Mouse (Mus musculus) hindbrain, postnatal 0 days (tissue): ENCODE measurements at regions not wholly inside any gene's neighbourhood (a gene's known extent, or its start where the extent isn't known, plus 50 kb on each side); places are given as distances from the start of the nearest gene placed in this dataset.
A peak's percentile ranks its signal among the peaks of the same experiment; 100 is the strongest.

ENCODE experiments used
- ATAC-seq: fragments of 200-750 bp; cut with Nextera tagmentation; 2 replicates; pipeline ENCODE4 v1.8.0; 2017; ENCODE audit warnings: mild to moderate bottlenecking, moderate TSS enrichment, moderate library complexity
- DNase-seq: peaks from one replicate; pipeline ENCODE4 v3.0.0-alpha.2; 2015; ENCODE audit warnings: low spot score
- H3K27ac ChIP-seq: fragments of 300-500 bp; sonication (generic); 2 replicates; pipeline ENCODE4 v1.5.1; 2014; ENCODE audit warnings: mild to moderate bottlenecking
- H3K27me3 ChIP-seq: fragments of 300-500 bp; sonication (generic); 2 replicates; pipeline ENCODE4 v1.6.1; 2014; ENCODE audit warnings: low read length, mixed read lengths; ENCODE audit not compliant: insufficient read depth
- H3K36me3 ChIP-seq: fragments of 300-500 bp; sonication (generic); 2 replicates; pipeline ENCODE4 v1.6.1; 2014; ENCODE audit warnings: low read length, mixed read lengths; ENCODE audit not compliant: insufficient read depth
- H3K4me1 ChIP-seq: fragments of 300-500 bp; sonication (generic); 2 replicates; pipeline ENCODE4 v1.6.1; 2014; ENCODE audit warnings: antibody characterized with exemption, low read length, mixed read lengths; ENCODE audit not compliant: insufficient read depth
- H3K4me2 ChIP-seq: fragments of 300-500 bp; sonication (generic); 2 replicates; pipeline ENCODE4 v1.6.1; 2014; ENCODE audit warnings: low read depth, mild to moderate bottlenecking, low read length, moderate library complexity, mixed read lengths
- H3K4me3 ChIP-seq: fragments of 300-500 bp; sonication (generic); 2 replicates; pipeline ENCODE4 v1.5.1; 2014; ENCODE audit warnings: low read length
- H3K9ac ChIP-seq: fragments of 300-500 bp; sonication (generic); replicated peaks from 2 replicates; pipeline ENCODE4 v1.6.1; 2014; ENCODE audit warnings: mild to moderate bottlenecking, low read length, moderate library complexity, mixed read lengths
- H3K9me3 ChIP-seq: fragments of 300-500 bp; sonication (generic); 2 replicates; pipeline ENCODE4 v1.6.1; 2016; ENCODE audit warnings: low read length, mixed read lengths
- CTCF ChIP-seq: IDR thresholded peaks from 2 replicates; pipeline ENCODE4 v1.5.1; 2016; ENCODE audit warnings: antibody characterized with exemption, control low read depth, low read depth
- WGBS: fragments of 180-500 bp; shearing (Covaris S2); extraction: QIAGEN DNeasy Blood & Tissue Kit; methylation state at CpG from one replicate; pipeline ENCODE4 v1.1.7; 2014; 5-methylcytosine and 5-hydroxymethylcytosine counted together

DNA sequence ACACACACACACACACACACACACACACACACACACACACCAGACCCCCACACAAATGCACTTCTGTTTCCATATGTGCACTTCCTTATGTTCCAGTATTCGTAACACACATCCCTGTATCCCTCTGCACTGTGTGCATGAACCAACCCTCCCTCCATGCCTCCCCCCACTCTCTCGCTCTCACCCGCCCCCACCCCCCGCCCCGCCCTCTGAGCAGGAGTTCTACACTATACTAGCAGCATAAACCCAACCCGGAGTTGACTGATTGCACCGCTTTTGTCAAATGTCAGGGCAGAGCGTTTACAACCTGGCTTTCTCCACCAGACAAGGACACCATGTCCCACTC, 81.5 kb upstream of the Zmiz1 start:
- H3K27ac ChIP-seq, result peak overlapping the region; percentile 100
- no peaks in the 10 kb centered on the region for H3K36me3 ChIP-seq
- H3K9ac ChIP-seq, result peak overlapping the region; percentile 82
- WGBS, result 1% methylated on average over 8 of the region's 8 CpGs
- DNase-seq (no peak), ATAC-seq (peak; percentile 81)
- H3K27me3 ChIP-seq, result no peaks in the 10 kb centered on the region
- peak overlapping the region; percentile 15 for H3K4me3 ChIP-seq
- TF ChIP-seq CTCF, result no peak
- peak overlapping the region; percentile 86 for H3K4me2 ChIP-seq
- peaks cover 11% of the 10 kb centered on the region for H3K4me1 ChIP-seq
- no peaks in the 10 kb centered on the region for H3K9me3 ChIP-seq

- WGBS, result 1% methylated on average over 40 of the region's 54 CpGs
- H3K4me2 ChIP-seq, result peak overlapping the region; percentile 86
- H3K36me3 ChIP-seq, result no peaks in the 10 kb centered on the region
- peak overlapping the region; percentile 100 for H3K27ac ChIP-seq
- ATAC-seq (peak; percentile 94), DNase-seq (peak; percentile 95)
- H3K9me3 ChIP-seq, result no peaks in the 10 kb centered on the region
- H3K4me1 ChIP-seq, result peaks cover 11% of the 10 kb centered on the region
- TF ChIP-seq CTCF, result peak; percentile 22
- H3K27me3 ChIP-seq, result no peaks in the 10 kb centered on the region
- peak overlapping the region; percentile 82 for H3K9ac ChIP-seq
- H3K4me3 ChIP-seq, result peak overlapping the region; percentile 42
These were observed 80.9 kb upstream of the Zmiz1 start for GRCm38 (mm10) chr14:25377900-25378716.

- peak; percentile 63 for DNase-seq
- Histone ChIP-seq H3K4me1 (peaks cover 13% of the 10 kb centered on the region), H3K27me3 (no peaks in the 10 kb centered on the region), H3K27ac (peak overlapping the region; percentile 100), H3K36me3 (no peaks in the 10 kb centered on the region), H3K9ac (peak overlapping the region; percentile 82), H3K4me2 (peak overlapping the region; percentile 86), H3K9me3 (no peaks in the 10 kb centered on the region), H3K4me3 (peak overlapping the region; percentile 42)
- no peak for TF ChIP-seq CTCF
- ATAC-seq, result peak; percentile 13
- WGBS, result 3% methylated on average over 13 of the region's 13 CpGs
These were observed 80.2 kb upstream of the Zmiz1 start for GRCm38 (mm10) chr14:25378717-25379224.

GRCm38 (mm10) chr14:25383169-25383824, 75.7 kb upstream of the Zmiz1 start:
- no peaks in the 10 kb centered on the region for H3K36me3 ChIP-seq
- TF ChIP-seq CTCF, result no peak
- 80% methylated on average over 4 of the region's 4 CpGs for WGBS
- ATAC-seq (no peak), DNase-seq (no peak)
- no peaks in the 10 kb centered on the region for H3K27me3 ChIP-seq
- H3K27ac ChIP-seq, result no peak overlapping the region
- peaks cover 10% of the 10 kb centered on the region for H3K4me1 ChIP-seq
- H3K9me3 ChIP-seq, result no peaks in the 10 kb centered on the region
- H3K4me2 ChIP-seq, result no peak overlapping the region
- H3K9ac ChIP-seq, result no peak overlapping the region
- H3K4me3 ChIP-seq, result no peak overlapping the region

DNA sequence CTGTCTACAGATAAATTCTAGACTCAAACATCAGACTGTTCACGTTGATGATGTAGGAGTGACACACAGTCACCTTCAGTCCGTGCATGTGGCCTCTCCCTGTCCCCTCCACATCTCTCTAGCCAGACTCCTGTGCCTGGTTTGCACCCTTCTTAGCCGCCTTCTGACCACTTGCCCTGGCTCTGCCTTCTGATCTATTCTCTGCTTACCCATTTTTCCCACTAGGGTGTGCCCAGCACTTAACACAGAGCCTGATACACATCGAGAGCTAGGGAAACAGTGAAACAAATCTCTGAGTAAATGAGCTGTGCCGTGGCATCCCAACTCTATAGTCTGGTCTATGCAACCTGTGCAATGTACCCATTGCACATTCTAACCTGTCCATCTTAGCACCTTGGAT, 73.3 kb upstream of the Zmiz1 start:
- Histone ChIP-seq H3K27ac (no peak overlapping the region), H3K9ac (no peak overlapping the region), H3K4me1 (0 out of 2 replicates have a peak, but pooled peaks cover 3% of the 10 kb centered on the region), H3K4me3 (no peak overlapping the region), H3K27me3 (no peaks in the 10 kb centered on the region), H3K36me3 (no peaks in the 10 kb centered on the region), H3K4me2 (no peak overlapping the region), H3K9me3 (no peaks in the 10 kb centered on the region)
- TF ChIP-seq CTCF, result peak; percentile 37; the same call in 1 of the 2 replicates
- WGBS, result 54% methylated on average over 5 of the region's 5 CpGs
- ATAC-seq, result no peak
- DNase-seq, result no peak

GRCm38 (mm10) chr14:25387780-25388179, 71.2 kb upstream of the Zmiz1 start:
- no peak for ATAC-seq
- H3K4me3 ChIP-seq, result no peak overlapping the region
- TF ChIP-seq CTCF, result no peak
- H3K4me2 ChIP-seq, result no peak overlapping the region
- H3K36me3 ChIP-seq, result no peaks in the 10 kb centered on the region
- no peaks in the 10 kb centered on the region for H3K9me3 ChIP-seq
- 88% methylated on average over 4 of the region's 4 CpGs for WGBS
- H3K27me3 ChIP-seq, result no peaks in the 10 kb centered on the region
- H3K9ac ChIP-seq, result no peak overlapping the region
- H3K27ac ChIP-seq, result no peak overlapping the region
- no peak for DNase-seq
- H3K4me1 ChIP-seq, result 0 out of 2 replicates have a peak, but pooled peaks cover 3% of the 10 kb centered on the region
